Mouse (Mus musculus) R1 (cell line): ENCODE results near the gene Lrsam1.

Experiments used
- DNase-seq: peaks from one replicate; pipeline ENCODE4 v3.0.0-alpha.2; 2018; ENCODE audit warnings: low read depth, low spot score

The Lrsam1 gene

GRCm38 (mm10) chr2:32926330-32927075 is 34.9 kb downstream of the Lrsam1 start:
- no peak for DNase-seq

- peak; percentile 82 for DNase-seq
These were observed 37.0 kb downstream of the Lrsam1 start for GRCm38 (mm10) chr2:32924306-32924844.

- DNase-seq, result no peak
These were observed 37.7 kb downstream of the Lrsam1 start for GRCm38 (mm10) chr2:32923551-32924250.

GRCm38 (mm10) chr2:32922564-32922963 is 38.9 kb downstream of the Lrsam1 start:
- no peak for DNase-seq

GRCm38 (mm10) chr2:32921801-32922380 is 39.5 kb downstream of the Lrsam1 start:
- DNase-seq, result no peak

- DNase-seq, result no peak
These were observed 40.2 kb downstream of the Lrsam1 start for GRCm38 (mm10) chr2:32921235-32921634.

- no peak for DNase-seq
These were observed 43.0 kb downstream of the Lrsam1 start for GRCm38 (mm10) chr2:32918391-32918790.

- no peak for DNase-seq
These were observed 43.9 kb downstream of the Lrsam1 start for GRCm38 (mm10) chr2:32917526-32917925.

- DNase-seq, result no peak
These were observed 46.5 kb downstream of the Lrsam1 start for GRCm38 (mm10) chr2:32914896-32915295.

- DNase-seq, result no peak
These were observed 47.1 kb downstream of the Lrsam1 start for GRCm38 (mm10) chr2:32914362-32914761.

GRCm38 (mm10) chr2:32912210-32912804 is 49.1 kb downstream of the Lrsam1 start:
- peak; percentile 91 for DNase-seq

GRCm38 (mm10) chr2:32911639-32912182 is 49.7 kb downstream of the Lrsam1 start:
- no peak for DNase-seq

- peak; percentile 87 for DNase-seq
These were observed 52.6 kb downstream of the Lrsam1 start for GRCm38 (mm10) chr2:32908796-32909195.

- DNase-seq, result peak; percentile 96
These were observed 53.1 kb downstream of the Lrsam1 start for GRCm38 (mm10) chr2:32908272-32908671.

- DNase-seq, result no peak
These were observed 54.0 kb downstream of the Lrsam1 start for GRCm38 (mm10) chr2:32907442-32907841.

GRCm38 (mm10) chr2:32905297-32905696 is 56.1 kb downstream of the Lrsam1 start:
- no peak for DNase-seq

- DNase-seq, result no peak
These were observed 56.8 kb downstream of the Lrsam1 start for GRCm38 (mm10) chr2:32904637-32905036.

GRCm38 (mm10) chr2:32903470-32903869 is 57.9 kb downstream of the Lrsam1 start:
- no peak for DNase-seq

- DNase-seq, result no peak
These were observed 59.3 kb downstream of the Lrsam1 start for GRCm38 (mm10) chr2:32902126-32902525.

- DNase-seq, result no peak
These were observed 62.4 kb downstream of the Lrsam1 start for GRCm38 (mm10) chr2:32898983-32899382.

GRCm38 (mm10) chr2:32896507-32897147 is 64.8 kb downstream of the Lrsam1 start:
- no peak for DNase-seq
